Mouse (Mus musculus) stomach, postnatal 0 days (tissue): ENCODE measurements at regions not wholly inside any gene's neighbourhood (a gene's known extent, or its start where the extent isn't known, plus 50 kb on each side); places are given as distances from the start of the nearest gene placed in this dataset.

Source experiments
- CTCF ChIP-seq: IDR thresholded peaks from 2 replicates; pipeline ENCODE4 v1.5.1; 2016; ENCODE audit warnings: antibody characterized with exemption, low read depth, mild to moderate bottlenecking, moderate library complexity
- EP300 ChIP-seq: optimal IDR thresholded peaks from 2 replicates; pipeline ENCODE3; 2016; ENCODE audit warnings: antibody characterized with exemption

GRCm38 (mm10) chr14:17578776-17579175, 81.3 kb upstream of the Thrb start:
- TF ChIP-seq EP300, result peak; percentile 95
- no peak for TF ChIP-seq CTCF
